Mouse (Mus musculus) thymus, adult 2 months (tissue): ENCODE results near the gene Slc39a11.

Experiments
- CTCF ChIP-seq: fragments of 200-500 bp; IDR thresholded peaks from 2 replicates; pipeline ENCODE4 v1.5.1; 2012; ENCODE audit warnings: mild to moderate bottlenecking, control low read depth, low read length, moderate library complexity, borderline replicate concordance; ENCODE audit not compliant: control insufficient read depth, poor library complexity, insufficient read depth; ENCODE audit errors: extremely low read depth
- POLR2A ChIP-seq: fragments of 200-500 bp; IDR thresholded peaks from 2 replicates; pipeline ENCODE4 v1.6.1; 2012; ENCODE audit warnings: mild to moderate bottlenecking, low read length, control low read depth, moderate library complexity; ENCODE audit not compliant: control insufficient read depth, poor library complexity, insufficient read depth; ENCODE audit errors: extremely low read depth

- TF ChIP-seq CTCF (no peak), POLR2A (no peak)
Observed at GRCm38 (mm10) chr11:113698013-113698545, 48.2 kb upstream of the Slc39a11 start.
